Mouse (Mus musculus) testis, adult 2 months (tissue): Measurements from ENCODE around the gene Msh6. TPM values are rescaled to one million over a fixed set of nuclear protein-coding genes. Genes with fewer than 3 reads are reported as not detected.
"Not testable (repeated sequence)": the region's sequence is repeated elsewhere in the genome, so short reads cannot be mapped to it uniquely, and the experiment has no call there.

Experiments
- H3K27ac ChIP-seq: fragments of 200-500 bp; 2 replicates; pipeline ENCODE4 v1.5.1; 2012; ENCODE audit warnings: low read depth, low read length; ENCODE audit not compliant: control insufficient read depth, insufficient read depth
- H3K27me3 ChIP-seq: fragments of 200-500 bp; 2 replicates; pipeline ENCODE4 v1.6.1; 2012; ENCODE audit warnings: mild to moderate bottlenecking, low read length, moderate library complexity; ENCODE audit not compliant: control insufficient read depth, insufficient read depth
- H3K36me3 ChIP-seq: fragments of 200-500 bp; 2 replicates; pipeline ENCODE4 v1.6.1; 2012; ENCODE audit warnings: mild to moderate bottlenecking, low read length; ENCODE audit not compliant: control insufficient read depth, insufficient read depth
- H3K4me1 ChIP-seq: fragments of 200-500 bp; 2 replicates; pipeline ENCODE4 v1.6.1; 2012; ENCODE audit warnings: low read length; ENCODE audit not compliant: control insufficient read depth, insufficient read depth
- H3K4me3 ChIP-seq: fragments of 200-500 bp; 2 replicates; pipeline ENCODE4 v1.5.1; 2012; ENCODE audit warnings: low read depth, mild to moderate bottlenecking, low read length, moderate library complexity, mixed read lengths; ENCODE audit not compliant: control insufficient read depth
- CTCF ChIP-seq: fragments of 200-500 bp; IDR thresholded peaks from 2 replicates; pipeline ENCODE4 v1.5.1; 2012; ENCODE audit warnings: low read depth, mild to moderate bottlenecking, inconsistent platforms, low read length, moderate library complexity; ENCODE audit not compliant: control insufficient read depth, insufficient read depth, insufficient replicate concordance
- POLR2A ChIP-seq: fragments of 200-500 bp; IDR thresholded peaks from 2 replicates; pipeline ENCODE4 v1.6.1; 2012; ENCODE audit warnings: low read depth, mild to moderate bottlenecking, inconsistent platforms, low read length, moderate library complexity; ENCODE audit not compliant: control insufficient read depth
- polyA plus RNA-seq: library from polyadenylated mRNA; depleted of rRNA; stranded (reverse); fragments of >200 nt; gene quantifications from 2 replicates; pipeline ENCODE4 v1.2.3, GENCODE M21; 2012

Msh6 gene
- polyA plus RNA-seq, 1 experiment: 4.9 TPM

GRCm38 (mm10) chr17:87973261-87974167 lies 1.3 kb upstream of the Msh6 start:
- Histone ChIP-seq H3K4me1 (peaks cover 7% of the 10 kb centered on the region), H3K27me3 (no peaks in the 10 kb centered on the region), H3K36me3 (no peaks in the 10 kb centered on the region), H3K4me3 (no peak overlapping the region), H3K27ac (no peak overlapping the region)
- TF ChIP-seq CTCF: no peak
- no peak for TF ChIP-seq POLR2A

DNA sequence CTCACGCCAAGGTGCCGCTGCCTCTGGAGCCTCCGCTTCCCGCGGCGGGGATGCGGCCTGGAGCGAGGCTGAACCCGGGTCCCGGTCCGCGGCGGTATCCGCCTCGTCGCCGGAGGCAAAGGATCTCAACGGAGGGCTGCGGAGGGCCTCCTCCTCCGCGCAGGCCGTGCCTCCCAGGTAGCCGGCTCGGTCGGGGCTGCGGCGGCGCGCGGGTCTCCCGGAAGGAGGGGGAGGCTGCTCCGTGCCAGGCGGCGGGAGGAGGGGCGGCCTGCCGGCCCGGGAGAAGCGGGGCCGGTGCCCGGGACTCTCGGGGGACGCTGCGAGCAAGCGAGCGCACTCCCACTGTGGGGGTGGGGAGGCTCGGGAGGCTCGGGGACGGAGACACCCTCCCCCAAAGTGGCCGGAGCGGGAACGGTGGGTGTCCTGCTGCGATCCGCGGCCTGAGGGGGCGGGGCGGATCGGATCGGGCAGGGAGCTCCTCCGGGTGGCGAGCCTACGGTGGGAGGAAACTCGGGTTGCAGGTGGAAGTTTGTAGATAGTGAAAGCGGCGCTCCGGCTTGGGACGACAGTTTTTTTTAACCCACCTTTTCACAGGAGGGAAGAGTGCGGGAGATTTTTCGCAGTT lies 479 bp downstream of the Msh6 start:
- TF ChIP-seq POLR2A (no peak), CTCF (no peak)

GRCm38 (mm10) chr17:87976154-87976806 lies 1.4 kb downstream of the Msh6 start:
- TF ChIP-seq CTCF (no peak), POLR2A (no peak)
- Histone ChIP-seq H3K27me3 (no peaks in the 10 kb centered on the region), H3K4me3 (no peak overlapping the region), H3K36me3 (no peaks in the 10 kb centered on the region), H3K27ac (no peak overlapping the region), H3K4me1 (peaks cover 7% of the 10 kb centered on the region)

More for the DNA sequence above, 479 bp downstream of the Msh6 start:
- Histone ChIP-seq H3K4me3 (peak overlapping the region; percentile 90), H3K4me1 (peaks cover 7% of the 10 kb centered on the region), H3K27me3 (no peaks in the 10 kb centered on the region), H3K36me3 (no peaks in the 10 kb centered on the region), H3K27ac (peak overlapping the region; percentile 85)

DNA sequence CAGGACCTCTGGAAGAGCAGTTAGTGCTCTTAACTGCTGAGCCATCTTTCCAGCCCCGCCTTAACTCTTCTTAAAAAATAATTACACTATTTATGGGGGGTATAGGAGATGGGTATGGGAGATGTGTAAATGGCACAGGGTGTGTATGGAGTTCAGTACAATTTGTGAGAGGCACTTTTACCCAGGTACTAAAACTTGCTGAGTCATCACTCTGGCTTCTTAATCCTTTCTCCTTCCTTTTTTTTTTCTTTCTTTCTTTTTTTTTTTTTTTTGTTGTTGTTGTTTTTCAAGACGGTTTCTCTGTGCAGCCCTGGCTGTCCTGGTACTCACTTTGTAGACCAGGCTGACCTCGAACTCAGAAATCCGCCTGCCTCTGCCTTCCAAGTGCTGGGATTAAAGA lies 2.1 kb downstream of the Msh6 start:
- H3K27me3 ChIP-seq, H3K4me3 ChIP-seq, H3K27ac ChIP-seq, H3K36me3 ChIP-seq, H3K4me1 ChIP-seq: not testable (repeated sequence)

GRCm38 (mm10) chr17:87979696-87980095 lies 4.8 kb downstream of the Msh6 start:
- H3K4me1 ChIP-seq, H3K27ac ChIP-seq, H3K36me3 ChIP-seq, H3K4me3 ChIP-seq, H3K27me3 ChIP-seq: not testable (repeated sequence)

GRCm38 (mm10) chr17:87982112-87982511 lies 7.2 kb downstream of the Msh6 start:
- no peaks in the 10 kb centered on the region for H3K27me3 ChIP-seq
- H3K36me3 ChIP-seq: peaks cover 2% of the 10 kb centered on the region; the same call in 1 of the 2 replicates
- H3K4me3 ChIP-seq: no peak overlapping the region
- no peaks in the 10 kb centered on the region for H3K4me1 ChIP-seq
- H3K27ac ChIP-seq: no peak overlapping the region
- no peak for TF ChIP-seq CTCF
- TF ChIP-seq POLR2A: no peak

DNA sequence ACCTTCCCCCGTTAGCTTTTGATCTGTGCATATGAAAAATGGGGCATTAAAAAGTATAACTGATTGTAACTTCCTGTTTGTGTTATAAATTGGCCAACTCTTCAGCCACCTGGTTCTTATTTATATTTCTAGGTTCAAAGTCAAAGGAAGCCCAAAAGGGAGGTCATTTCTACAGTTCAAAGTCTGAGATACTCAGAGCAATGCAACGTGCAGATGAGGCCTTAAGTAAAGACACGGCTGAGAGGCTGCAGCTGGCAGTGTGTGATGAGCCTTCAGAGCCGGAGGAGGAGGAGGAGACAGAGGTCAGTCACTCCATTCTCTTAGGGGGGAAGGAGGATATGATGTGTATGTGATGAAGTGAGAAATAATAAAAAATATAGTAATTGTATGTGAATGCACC lies 8.5 kb downstream of the Msh6 start:
- Histone ChIP-seq H3K36me3 (peaks cover 2% of the 10 kb centered on the region; the same call in 1 of the 2 replicates), H3K27me3 (no peaks in the 10 kb centered on the region), H3K4me3 (no peak overlapping the region), H3K4me1 (no peaks in the 10 kb centered on the region), H3K27ac (no peak overlapping the region)
- no peak for TF ChIP-seq POLR2A
- no peak for TF ChIP-seq CTCF
